Mouse (Mus musculus) lung, adult 2 months (tissue): Measurements from ENCODE around the gene Fhad1. TPM values are rescaled to one million over a fixed set of nuclear protein-coding genes. Genes with fewer than 3 reads are reported as not detected.

ENCODE experiments used
- DNase-seq: peaks from one replicate; pipeline ENCODE4 v3.0.0; 2022
- H3K4me1 ChIP-seq: fragments of 200-500 bp; 2 replicates; pipeline ENCODE4 v1.6.1; 2011; ENCODE audit warnings: low read length; ENCODE audit not compliant: control insufficient read depth, insufficient read depth
- H3K4me3 ChIP-seq: fragments of 200-500 bp; replicated peaks from 2 replicates; pipeline ENCODE3; 2011; ENCODE audit warnings: low read depth, mild to moderate bottlenecking, control low read depth, low read length; ENCODE audit errors: extremely low read depth
- CTCF ChIP-seq: fragments of 200-500 bp; IDR thresholded peaks from 2 replicates; pipeline ENCODE4 v1.5.1; 2011; ENCODE audit warnings: mild to moderate bottlenecking, low read length, control low read depth; ENCODE audit not compliant: insufficient read depth
- POLR2A ChIP-seq: fragments of 200-500 bp; IDR thresholded peaks from 2 replicates; pipeline ENCODE4 v1.6.1; 2011; ENCODE audit warnings: low read depth, mild to moderate bottlenecking, control low read depth, low read length, borderline replicate concordance; ENCODE audit errors: extremely low read depth
- WGBS: fragments of 180-500 bp; shearing (Covaris S2); methylation state at CpG from one replicate; pipeline ENCODE4 v1.1.7; 2018; 5-methylcytosine and 5-hydroxymethylcytosine counted together
- polyA plus RNA-seq: library from polyadenylated mRNA; depleted of rRNA; stranded (reverse); fragments of >200 nt; gene quantifications from 2 replicates; pipeline ENCODE4 v1.2.3, GENCODE M21; 2012

Gene Fhad1
- polyA plus RNA-seq, 1 experiment, result 7.9 TPM

DNA sequence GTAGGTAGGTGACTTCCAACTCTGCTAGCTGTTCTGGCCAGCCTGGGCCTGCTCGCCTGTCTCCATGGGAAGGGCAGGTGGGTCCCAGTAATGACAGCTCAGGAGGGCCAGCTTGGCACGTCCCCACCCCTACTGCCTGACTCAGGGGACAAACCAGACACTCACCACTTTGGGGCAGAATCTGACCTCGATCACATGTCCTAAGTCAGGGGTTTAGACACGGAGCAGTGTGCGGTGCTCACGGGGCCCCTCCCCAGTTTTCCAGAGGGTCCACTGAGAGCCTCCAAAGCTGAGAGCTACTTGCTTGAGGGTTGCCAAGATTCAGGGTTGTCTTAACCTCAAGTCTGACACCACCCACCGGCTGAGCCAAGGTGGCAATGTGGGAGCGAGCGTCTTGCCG is 146.8 kb downstream of the Fhad1 start:
- Histone ChIP-seq H3K4me1 (peaks cover 20% of the 10 kb centered on the region), H3K4me3 (no peak overlapping the region)
- 82% methylated on average over 10 of the region's 10 CpGs for WGBS
- DNase-seq, result no peak
- no peak for TF ChIP-seq CTCF
- TF ChIP-seq POLR2A, result no peak

DNA sequence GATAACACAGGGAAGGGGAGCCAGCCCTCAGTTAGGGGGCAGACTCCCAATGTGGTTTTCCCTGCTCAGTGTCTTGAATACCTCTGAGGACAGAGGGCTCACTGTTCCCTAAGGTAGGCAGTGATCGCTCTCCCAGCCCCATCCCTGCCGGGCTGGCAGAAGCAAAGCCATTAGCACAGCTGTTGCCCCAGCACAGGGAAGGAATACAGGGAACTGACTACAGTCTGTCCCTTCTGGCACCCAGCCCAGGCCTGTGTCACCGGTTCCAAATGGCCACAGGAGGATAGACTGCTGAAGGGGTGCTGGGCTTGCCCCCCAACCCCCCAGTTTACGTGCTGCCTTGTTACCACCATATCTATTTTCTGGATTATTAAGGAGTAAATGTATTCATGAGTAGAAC is 147.4 kb downstream of the Fhad1 start:
- Histone ChIP-seq H3K4me1 (peaks cover 20% of the 10 kb centered on the region), H3K4me3 (no peak overlapping the region)
- WGBS, result 45% methylated on average over 4 of the region's 4 CpGs
- no peak for DNase-seq
- TF ChIP-seq CTCF (no peak), POLR2A (no peak)

DNA sequence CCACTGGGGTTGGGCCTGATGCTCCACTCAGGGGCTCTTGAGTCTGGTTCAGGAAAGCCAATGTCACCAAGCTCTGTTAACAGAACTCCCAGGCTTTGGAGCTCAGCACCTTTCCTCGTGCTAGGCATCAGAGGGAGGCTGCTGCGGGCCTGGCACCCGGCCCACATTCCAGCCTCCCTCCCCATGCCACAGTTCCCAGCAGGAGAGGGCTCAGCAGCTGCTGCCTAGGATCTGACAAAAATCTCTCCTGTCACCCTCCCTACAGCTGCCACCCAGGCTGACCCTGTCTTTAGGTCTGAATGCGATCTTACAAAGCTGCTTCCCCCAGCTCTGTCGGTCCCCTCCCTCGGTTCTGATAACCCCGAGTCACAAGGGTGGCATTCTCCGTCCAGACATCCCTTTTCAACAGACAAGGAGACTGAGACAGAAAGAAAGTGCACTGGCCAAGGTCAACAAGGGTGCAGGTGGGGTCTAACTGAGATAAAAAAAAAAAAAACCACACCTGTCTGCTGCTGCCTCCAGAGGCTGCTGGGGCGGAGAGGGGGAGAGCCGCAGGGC is 147.9 kb downstream of the Fhad1 start:
- H3K4me1 ChIP-seq, result peaks cover 20% of the 10 kb centered on the region
- WGBS, result 38% methylated on average over 10 of the region's 10 CpGs
- DNase-seq, result peak; percentile 36
- TF ChIP-seq POLR2A (no peak), CTCF (no peak)
- H3K4me3 ChIP-seq, result no peak overlapping the region

DNA sequence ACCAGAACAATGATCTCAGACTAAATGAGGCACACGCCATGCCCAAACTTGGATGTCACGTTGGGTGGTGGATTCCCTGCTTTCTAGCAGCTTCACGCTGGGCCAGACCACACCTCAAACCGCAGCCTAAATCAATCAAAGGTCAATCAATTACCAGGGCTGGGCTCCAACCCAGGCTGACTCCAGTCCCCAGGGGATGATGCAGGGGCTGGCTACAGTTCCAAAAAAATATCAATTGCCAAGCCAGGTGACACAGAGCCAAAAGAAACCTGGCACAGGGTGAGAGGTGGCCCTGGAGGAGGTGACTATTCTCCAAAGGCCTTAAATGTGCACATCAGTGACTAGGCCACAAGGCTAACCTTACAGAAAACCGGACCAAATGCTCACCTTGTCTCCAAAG is 149.3 kb downstream of the Fhad1 start:
- no peak for TF ChIP-seq POLR2A
- TF ChIP-seq CTCF, result no peak
- H3K4me1 ChIP-seq, result peaks cover 20% of the 10 kb centered on the region
- 92% methylated on average over 5 of the region's 5 CpGs for WGBS
- no peak for DNase-seq
- no peak overlapping the region for H3K4me3 ChIP-seq

DNA sequence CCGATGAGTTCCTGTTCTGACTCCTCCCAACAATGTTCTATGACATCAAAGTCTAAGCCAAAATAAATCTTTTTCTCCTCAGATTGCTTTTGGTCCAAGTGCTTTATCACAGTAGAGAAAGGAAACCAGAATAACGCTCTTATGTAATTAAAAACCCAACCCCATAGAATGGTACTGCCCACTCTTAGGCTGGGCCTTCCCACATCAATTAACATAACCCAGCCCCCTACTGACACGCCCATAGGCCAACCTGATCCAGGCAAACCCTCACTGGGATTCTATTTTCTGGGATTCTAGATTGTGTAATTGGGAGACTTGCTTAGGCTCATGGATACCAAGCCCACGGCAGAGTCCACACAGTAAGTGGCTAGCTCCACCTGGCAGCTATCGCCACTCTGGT is 149.9 kb downstream of the Fhad1 start:
- Histone ChIP-seq H3K4me3 (no peak overlapping the region), H3K4me1 (peaks cover 20% of the 10 kb centered on the region)
- 73% methylated on average over 5 of the region's 5 CpGs for WGBS
- no peak for TF ChIP-seq CTCF
- no peak for TF ChIP-seq POLR2A
- no peak for DNase-seq

DNA sequence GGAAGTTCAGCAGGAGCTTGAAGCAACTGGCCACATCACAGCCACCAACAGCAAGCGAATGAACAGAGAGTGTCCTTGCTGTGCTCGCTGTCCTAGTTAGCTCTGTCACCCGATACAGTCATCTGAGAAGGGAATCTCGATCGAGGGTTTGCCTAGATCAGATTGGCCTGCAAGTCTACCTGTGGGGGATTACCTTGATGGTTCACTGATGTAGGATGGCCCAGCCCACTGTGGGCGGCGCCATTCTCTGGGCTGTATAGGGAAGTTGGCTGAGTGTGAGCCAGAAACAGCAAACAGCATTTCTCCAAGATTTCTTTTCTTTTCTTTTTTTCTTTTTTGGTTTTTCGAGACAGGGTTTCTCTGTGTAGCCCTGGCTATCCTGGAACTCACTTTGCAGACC is 150.4 kb downstream of the Fhad1 start:
- Histone ChIP-seq H3K4me3 (no peak overlapping the region), H3K4me1 (peaks cover 15% of the 10 kb centered on the region)
- TF ChIP-seq POLR2A, result no peak
- TF ChIP-seq CTCF, result no peak
- WGBS, result 96% methylated on average over 8 of the region's 8 CpGs
- DNase-seq, result no peak

DNA sequence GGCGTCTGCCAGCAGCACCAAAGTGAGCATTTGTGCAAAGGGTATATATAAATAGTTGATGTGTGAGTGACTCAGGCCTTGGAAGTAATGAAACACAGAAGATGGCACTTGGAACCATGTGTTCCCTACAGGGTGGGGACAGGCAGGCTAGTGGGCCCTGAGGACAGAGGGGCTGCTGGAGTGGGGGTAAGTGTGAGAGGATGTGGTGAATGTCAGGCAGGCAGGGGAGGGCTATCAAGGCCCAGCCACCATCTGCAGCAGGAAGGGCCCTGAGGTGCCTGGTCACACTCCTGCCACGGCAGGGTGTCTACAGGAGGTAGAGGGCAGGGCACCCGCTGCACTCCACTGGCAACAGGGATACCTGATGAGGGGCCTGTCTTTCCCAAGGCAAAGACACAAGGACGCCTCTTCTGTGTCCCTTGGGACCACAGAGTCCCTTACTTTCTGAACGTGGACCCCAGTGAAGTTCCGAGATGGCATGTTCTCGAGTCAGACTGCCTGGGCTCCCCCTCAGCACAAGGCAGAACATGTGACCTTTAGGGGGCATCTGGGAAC is 151.1 kb downstream of the Fhad1 start:
- 85% methylated on average over 7 of the region's 7 CpGs for WGBS
- TF ChIP-seq CTCF (no peak), POLR2A (no peak)
- no peak for DNase-seq

DNA sequence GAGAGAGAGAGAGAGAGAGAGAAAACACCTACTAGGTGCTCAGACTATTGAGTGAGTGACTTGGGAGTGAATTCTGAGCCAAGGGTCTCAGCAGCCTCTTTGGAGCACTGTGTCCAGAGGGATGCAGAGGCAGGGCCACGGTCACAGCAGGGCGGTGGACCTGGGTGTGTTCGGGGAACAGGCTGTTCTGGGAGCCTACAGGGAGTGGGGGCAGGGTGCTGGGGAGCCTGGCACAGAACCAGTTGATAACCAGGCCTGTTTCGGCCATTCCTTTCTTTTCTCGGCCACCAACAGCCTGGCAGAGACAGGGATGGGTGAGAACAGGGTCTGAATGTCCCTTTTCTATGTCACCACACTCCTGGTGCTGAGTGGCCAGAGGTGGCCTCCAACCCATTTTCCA is 152.0 kb downstream of the Fhad1 start:
- TF ChIP-seq POLR2A, result no peak
- TF ChIP-seq CTCF, result no peak
- Histone ChIP-seq H3K4me1 (peaks cover 15% of the 10 kb centered on the region), H3K4me3 (no peak overlapping the region)
- DNase-seq, result no peak
- 70% methylated on average over 5 of the region's 5 CpGs for WGBS

More for the DNA sequence above, 151.1 kb downstream of the Fhad1 start:
- Histone ChIP-seq H3K4me1 (peaks cover 15% of the 10 kb centered on the region), H3K4me3 (no peak overlapping the region)

DNA sequence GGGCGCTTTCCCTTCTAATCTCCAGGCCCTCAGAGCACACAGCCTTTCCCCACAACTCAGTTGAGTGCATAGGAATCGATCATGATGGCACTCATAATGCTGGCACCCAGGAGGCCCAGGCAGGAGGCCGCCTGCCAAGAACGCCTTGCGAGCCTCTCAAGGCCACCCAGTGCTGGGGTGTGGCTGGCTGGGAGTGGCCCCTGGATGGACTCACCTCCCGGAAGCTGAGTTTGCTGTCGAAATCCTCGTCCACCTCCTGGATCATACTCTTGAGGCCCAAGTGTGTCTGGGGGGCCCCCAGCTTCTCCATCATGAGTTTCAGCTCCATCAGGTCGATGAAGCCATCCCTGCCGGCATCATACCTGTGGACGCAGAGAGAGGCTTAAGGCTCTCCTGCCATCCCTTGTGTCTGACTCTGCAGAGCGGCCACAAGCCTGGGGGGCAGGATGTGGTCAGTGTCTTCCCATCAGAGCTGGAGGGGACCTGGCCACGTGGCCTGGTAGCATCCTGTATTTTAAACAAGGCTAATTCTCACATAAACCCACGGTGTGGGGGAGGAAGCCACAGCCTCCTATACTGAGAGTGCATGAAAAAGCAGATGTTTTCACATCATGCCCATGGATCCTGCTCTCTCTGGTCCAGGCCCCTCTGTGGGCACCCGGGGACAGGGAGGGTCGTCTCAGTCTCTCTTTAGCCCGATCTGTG is 153.1 kb downstream of the Fhad1 start:
- TF ChIP-seq CTCF (no peak), POLR2A (no peak)
- 66% methylated on average over 17 of the region's 17 CpGs for WGBS
- DNase-seq, result peak; percentile 62
- no peak overlapping the region for H3K4me3 ChIP-seq
- H3K4me1 ChIP-seq, result peaks cover 4% of the 10 kb centered on the region
